Mouse (Mus musculus) frontal cortex, adult 2 months (tissue): ENCODE data around the gene H2-M5. TPM values are rescaled to one million over a fixed set of nuclear protein-coding genes. Genes with fewer than 3 reads are reported as not detected.

Experiments
- DNase-seq, 2 experiments: peaks; one replicate each; pipeline ENCODE4 v3.0.0; 2022; ENCODE audit warnings: low spot score in 1 of 2; ENCODE audit errors: extremely low spot score in 1 of 2
- polyA plus RNA-seq: library from polyadenylated mRNA; depleted of rRNA; stranded (reverse); fragments of >200 nt; gene quantifications from 2 replicates; pipeline ENCODE4 v1.2.3, GENCODE M21; 2012; rRNA removed

H2-M5 gene
- 2.8 and 3.3 TPM in 2 replicates for polyA plus RNA-seq

- DNase-seq = no peak
These were observed at the start of gene H2-M5 for GRCm38 (mm10) chr17:36989437-36989836. H2-M5 (minus strand) TSS chr17:36989537.

GRCm38 (mm10) chr17:37029162-37029561, 39.8 kb upstream of the H2-M5 start:
- DNase-seq = no peak

- peak; percentile 92 to 97 for DNase-seq
These were observed 39.4 kb upstream of the H2-M5 start for GRCm38 (mm10) chr17:37028683-37029120.

GRCm38 (mm10) chr17:37028212-37028611, 38.9 kb upstream of the H2-M5 start:
- no peak for DNase-seq

GRCm38 (mm10) chr17:37027486-37027885, 38.1 kb upstream of the H2-M5 start:
- DNase-seq = no peak

- DNase-seq = no peak
These were observed 37.1 kb upstream of the H2-M5 start for GRCm38 (mm10) chr17:37026425-37026824.

GRCm38 (mm10) chr17:37022628-37023576, 33.6 kb upstream of the H2-M5 start, which contains the start of gene Mog:
Mog (minus strand) TSS chr17:37023398.
- no peak for DNase-seq

- DNase-seq = peak; percentile 29 to 51
These were observed 29.9 kb upstream of the H2-M5 start for GRCm38 (mm10) chr17:37019242-37019641.

- peak in 1 of 2 experiments; percentile 42 for DNase-seq
These were observed 29.0 kb upstream of the H2-M5 start for GRCm38 (mm10) chr17:37018328-37018727.

GRCm38 (mm10) chr17:37016333-37016732, 27.0 kb upstream of the H2-M5 start:
- DNase-seq = no peak

- DNase-seq = no peak
These were observed 22.8 kb upstream of the H2-M5 start for GRCm38 (mm10) chr17:37012141-37012540.

GRCm38 (mm10) chr17:37011719-37012118, 22.4 kb upstream of the H2-M5 start:
- DNase-seq = no peak

GRCm38 (mm10) chr17:37009460-37010042, 20.2 kb upstream of the H2-M5 start:
- no peak for DNase-seq

GRCm38 (mm10) chr17:37008161-37008560, 18.8 kb upstream of the H2-M5 start:
- no peak for DNase-seq

- DNase-seq = no peak
These were observed 14.0 kb upstream of the H2-M5 start for GRCm38 (mm10) chr17:37003366-37003765.

- DNase-seq = peak in 1 of 2 experiments; percentile 35
These were observed 13.3 kb upstream of the H2-M5 start for GRCm38 (mm10) chr17:37002364-37003330.

GRCm38 (mm10) chr17:37000863-37001262, 11.5 kb upstream of the H2-M5 start, which contains the start of gene Zfp57:
Zfp57 (plus strand) TSS chr17:37001163.
- DNase-seq = no peak

- no peak for DNase-seq
These were observed 9.1 kb upstream of the H2-M5 start for GRCm38 (mm10) chr17:36998477-36998876.

GRCm38 (mm10) chr17:36997033-36997735, 7.8 kb upstream of the H2-M5 start:
- DNase-seq = peak in 1 of 2 experiments; percentile 91

- DNase-seq = no peak
These were observed 6.1 kb upstream of the H2-M5 start for GRCm38 (mm10) chr17:36995448-36995847.
